Mouse (Mus musculus) naive thymus-derived CD4-positive, alpha-beta T cell, adult 2 months (primary cell): ENCODE measurements around the gene Rbp7.

Experiments
- DNase-seq: peaks from one replicate; pipeline ENCODE4 v3.0.0-alpha.2; 2011; ENCODE audit warnings: low read depth

The Rbp7 gene

GRCm38 (mm10) chr4:149405713-149406443 is 48.9 kb downstream of the Rbp7 start:
- DNase-seq: no peak

GRCm38 (mm10) chr4:149404640-149405465 is 49.9 kb downstream of the Rbp7 start:
- DNase-seq: no peak

- DNase-seq: peak; percentile 29
Measured at GRCm38 (mm10) chr4:149403037-149403436, 51.7 kb downstream of the Rbp7 start.

GRCm38 (mm10) chr4:149401591-149401982 is 53.2 kb downstream of the Rbp7 start:
- DNase-seq: no peak

DNA sequence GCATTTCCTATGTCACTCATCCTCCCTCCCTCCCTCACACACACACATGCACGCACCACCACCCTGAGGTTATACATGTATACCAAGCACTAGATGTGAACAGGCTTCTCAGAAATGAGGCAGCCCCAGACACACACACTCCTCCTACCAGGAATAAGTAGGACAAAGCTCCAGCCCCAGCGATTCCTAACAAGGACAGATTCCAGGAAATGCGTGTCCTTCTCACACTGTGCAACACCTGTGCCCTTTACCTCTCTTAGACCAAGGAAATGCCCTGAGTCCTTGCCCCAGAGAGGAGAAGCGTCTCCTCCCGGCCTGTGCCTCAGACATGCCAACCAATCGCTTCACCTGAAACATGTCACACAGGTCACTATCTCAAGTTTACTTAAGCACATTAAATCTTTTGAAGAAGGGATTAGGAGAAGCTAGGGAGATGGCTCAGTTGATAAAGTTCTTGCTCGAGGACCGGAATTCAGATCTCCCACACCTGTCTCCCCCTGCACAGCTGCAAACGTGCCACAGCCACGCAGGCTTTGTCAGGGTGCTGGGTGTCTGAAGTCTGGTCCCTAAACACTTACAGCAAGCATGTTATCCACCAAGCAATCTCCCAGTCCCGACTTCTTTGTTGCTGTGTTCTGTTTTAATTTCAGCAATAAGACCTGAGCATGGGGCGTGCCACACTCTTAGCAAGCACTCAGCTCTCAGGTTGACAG is 53.7 kb downstream of the Rbp7 start:
- DNase-seq: no peak
